Mouse (Mus musculus) G1E (cell line): ENCODE results near the gene Heatr5a. TPM values are rescaled to one million over a fixed set of nuclear protein-coding genes. Genes with fewer than 3 reads are reported as not detected.
A peak's percentile ranks its signal among the peaks of the same experiment; 100 is the strongest.

Experiments used
- ATAC-seq: 2 replicates; pipeline ENCODE4 v1.8.0; 2016; ENCODE audit warnings: mild to moderate bottlenecking; ENCODE audit not compliant: insufficient number of reproducible peaks, poor library complexity, low FRiP score, severe bottlenecking; ENCODE audit errors: extremely low read depth
- DNase-seq: peaks from one replicate; pipeline ENCODE4 v3.0.0; 2012; ENCODE audit warnings: low spot score
- H3K27me3 ChIP-seq: 2 replicates; pipeline ENCODE4 v1.6.1; 2012; ENCODE audit warnings: mild to moderate bottlenecking, low read length, inconsistent platforms; ENCODE audit not compliant: insufficient read depth
- H3K36me3 ChIP-seq: replicated peaks from 2 replicates; pipeline ENCODE3; 2012; ENCODE audit warnings: mild to moderate bottlenecking, inconsistent platforms
- H3K4me1 ChIP-seq: 2 replicates; pipeline ENCODE4 v1.6.1; 2012; ENCODE audit warnings: low read depth, low read length, inconsistent platforms, mixed read lengths; ENCODE audit not compliant: insufficient read depth
- H3K4me3 ChIP-seq: 2 replicates; pipeline ENCODE4 v1.5.1; 2012; ENCODE audit warnings: low read depth, mild to moderate bottlenecking, inconsistent platforms, low read length, moderate library complexity, mixed read lengths
- H3K9me3 ChIP-seq: replicated peaks from 2 replicates; pipeline ENCODE4 v1.6.1; 2012; ENCODE audit warnings: inconsistent platforms
- CTCF ChIP-seq: IDR thresholded peaks from 2 replicates; pipeline ENCODE4 v1.5.1; 2012; ENCODE audit warnings: low read depth, low read length, inconsistent platforms, mixed read lengths
- GATA1 ChIP-seq: IDR thresholded peaks from 2 replicates; pipeline ENCODE4 v1.6.1; 2012; ENCODE audit warnings: borderline replicate concordance, low read length, inconsistent platforms, mixed read lengths
- GATA2 ChIP-seq: IDR thresholded peaks from 2 replicates; pipeline ENCODE4 v1.6.1; 2012; ENCODE audit warnings: low read depth, low read length, inconsistent platforms, borderline replicate concordance
- POLR2AphosphoS5 ChIP-seq: IDR thresholded peaks from 2 replicates; pipeline ENCODE4 v1.6.1; 2012; ENCODE audit warnings: low read depth, low read length, inconsistent platforms; ENCODE audit not compliant: insufficient replicate concordance
- TAL1 ChIP-seq: conservative IDR thresholded peaks from 2 replicates; pipeline ENCODE4 v1.6.1; 2012; ENCODE audit warnings: low read depth, low read length, inconsistent platforms, mixed read lengths
- polyA plus RNA-seq: library from polyadenylated mRNA; stranded (reverse); fragments of >175 nt; gene quantifications from 2 replicates; pipeline ENCODE4 v1.2.3, GENCODE M21; 2012
- total RNA-seq, 2 experiments: library from RNA; stranded (forward) in 1 of 2; stranded (reverse) in 1 of 2; fragments of 200-1000 nt in 1 of 2; fragments of >200 nt in 1 of 2; fragmentation: Nextera tagmentation in 1 of 2; gene quantifications; 2 replicates each; pipeline ENCODE4 v1.2.3; 2014 to 2017

Gene Heatr5a
- total and polyA plus RNA-seq, 3 experiments: 15.1 to 146 (median 70.0) TPM

GRCm38 (mm10) chr12:51851617-51852016 lies 119.5 kb downstream of the Heatr5a start:
- H3K4me3 ChIP-seq: no peak overlapping the region; the same call in 1 of the 2 replicates

GRCm38 (mm10) chr12:51851155-51851554 lies 120.0 kb downstream of the Heatr5a start:
- Histone ChIP-seq H3K36me3 (peaks cover 13% of the 10 kb centered on the region), H3K27me3 (no peaks in the 10 kb centered on the region), H3K4me1 (peaks cover 86% of the 10 kb centered on the region), H3K4me3 (peak overlapping the region; percentile 33; the same call in 1 of the 2 replicates), H3K9me3 (no peaks in the 10 kb centered on the region)
- ATAC-seq (0 out of 2 replicates have a peak, but pooled peaks have one; percentile 2), DNase-seq (no peak)
- TF ChIP-seq TAL1: no peak
- TF ChIP-seq CTCF: no peak
- TF ChIP-seq GATA2: no peak
- TF ChIP-seq POLR2AphosphoS5: no peak
- no peak for TF ChIP-seq GATA1

More at GRCm38 (mm10) chr12:51851617-51852016, 119.5 kb downstream of the Heatr5a start:
- Histone ChIP-seq H3K4me1 (peaks cover 88% of the 10 kb centered on the region), H3K27me3 (no peaks in the 10 kb centered on the region), H3K36me3 (peaks cover 13% of the 10 kb centered on the region), H3K9me3 (no peaks in the 10 kb centered on the region)
- peak; percentile 58 for ATAC-seq
- TF ChIP-seq GATA2 (no peak), GATA1 (no peak), TAL1 (peak; percentile 77), POLR2AphosphoS5 (no peak)
- no peak for DNase-seq

DNA sequence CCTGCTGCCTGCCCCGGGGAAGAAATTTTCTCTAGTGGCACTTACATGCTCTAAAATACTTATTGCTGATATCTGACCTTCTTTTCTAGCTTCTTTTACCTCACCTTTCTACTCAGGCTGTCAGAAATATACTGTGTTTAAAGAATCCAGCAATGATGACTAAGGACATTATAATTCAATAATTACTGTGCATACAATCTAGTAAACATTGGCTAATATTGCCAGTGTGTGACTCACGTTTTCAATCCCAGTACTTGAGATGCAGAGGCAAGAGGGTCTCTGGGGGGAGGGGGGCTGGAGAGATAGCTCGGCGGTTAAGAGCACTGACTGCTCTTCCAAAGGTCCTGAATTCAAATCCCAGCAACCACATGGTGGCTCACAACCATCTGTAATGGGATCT lies 120.8 kb downstream of the Heatr5a start:
- peaks cover 13% of the 10 kb centered on the region for H3K36me3 ChIP-seq
- H3K4me3 ChIP-seq: no peak overlapping the region; the same call in 1 of the 2 replicates
- no peaks in the 10 kb centered on the region for H3K9me3 ChIP-seq
- H3K27me3 ChIP-seq: no peaks in the 10 kb centered on the region
- DNase-seq (no peak), ATAC-seq (no peak)
- H3K4me1 ChIP-seq: peaks cover 82% of the 10 kb centered on the region
- TF ChIP-seq GATA2 (no peak), CTCF (no peak), TAL1 (no peak), POLR2AphosphoS5 (no peak), GATA1 (no peak)

- peak; percentile 70 for DNase-seq
- peak overlapping the region; percentile 0; the same call in 1 of the 2 replicates for H3K4me3 ChIP-seq
- H3K4me1 ChIP-seq: peaks cover 83% of the 10 kb centered on the region
- TF ChIP-seq TAL1: peak; percentile 86
- no peak for TF ChIP-seq POLR2AphosphoS5
- TF ChIP-seq GATA1: no peak
- no peak for TF ChIP-seq CTCF
- TF ChIP-seq GATA2: no peak
- peaks cover 13% of the 10 kb centered on the region for H3K36me3 ChIP-seq
- ATAC-seq: peak; percentile 81
- no peaks in the 10 kb centered on the region for H3K27me3 ChIP-seq
- H3K9me3 ChIP-seq: no peaks in the 10 kb centered on the region
Observed at GRCm38 (mm10) chr12:51849902-51850301, 121.2 kb downstream of the Heatr5a start.

DNA sequence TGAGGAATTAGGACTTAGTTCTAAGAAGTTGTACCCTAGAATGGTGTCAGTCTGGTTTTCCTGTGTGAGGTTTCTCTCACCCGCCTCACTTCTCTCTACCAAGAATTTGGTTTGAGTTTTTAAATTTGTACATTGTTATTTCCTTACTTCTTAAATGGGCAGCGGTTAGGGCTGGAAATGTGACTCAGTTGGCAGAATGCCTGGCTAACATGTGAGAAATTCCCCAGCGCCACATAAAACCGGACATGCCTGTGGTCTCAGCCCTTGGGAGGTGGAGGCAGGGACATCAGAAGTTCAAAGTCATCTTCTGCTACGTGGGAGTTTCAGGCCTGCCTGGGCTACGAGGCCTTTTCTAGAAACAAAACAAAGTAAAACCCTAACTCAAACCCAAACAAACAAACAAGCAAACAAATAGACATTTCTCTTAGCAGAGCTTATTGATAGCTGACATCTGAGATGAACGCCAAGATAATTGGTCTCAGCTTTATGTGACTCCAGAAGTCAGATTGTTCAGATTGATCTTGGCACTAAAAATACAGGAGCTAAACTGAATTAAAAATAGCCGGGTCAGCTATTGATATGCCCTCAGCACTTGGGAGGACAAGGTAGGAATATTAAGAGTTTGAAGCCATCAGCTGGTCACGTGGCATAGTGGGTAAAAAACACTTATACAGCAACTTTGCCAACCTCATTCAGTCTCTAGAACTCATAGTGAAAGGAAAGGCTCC lies 123.0 kb downstream of the Heatr5a start:
- H3K27me3 ChIP-seq: no peaks in the 10 kb centered on the region
- H3K4me3 ChIP-seq: no peak overlapping the region
- TF ChIP-seq TAL1 (no peak), GATA1 (no peak), CTCF (no peak), GATA2 (no peak)
- H3K9me3 ChIP-seq: no peaks in the 10 kb centered on the region
- ATAC-seq (no peak), DNase-seq (no peak)
- peaks cover 11% of the 10 kb centered on the region for H3K36me3 ChIP-seq
- H3K4me1 ChIP-seq: peaks cover 85% of the 10 kb centered on the region

DNA sequence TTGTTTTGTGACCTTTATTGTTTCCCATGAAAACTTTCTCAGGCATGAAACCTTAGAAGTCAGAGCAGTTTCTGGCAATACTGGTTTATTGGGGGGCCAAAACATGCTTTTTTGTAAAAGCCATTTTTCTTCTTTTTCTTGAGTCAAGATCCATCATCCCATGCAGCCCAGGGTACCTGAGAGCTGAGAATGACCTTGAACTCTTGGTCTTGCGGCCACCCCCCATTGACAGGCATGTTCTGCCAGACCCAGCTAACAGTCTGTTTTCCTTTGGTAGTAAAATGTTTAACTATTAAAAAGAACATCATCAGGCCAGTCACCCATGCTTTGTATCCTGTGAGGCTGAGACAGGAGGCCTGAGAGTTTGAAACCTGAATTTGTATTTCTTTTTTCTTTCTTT lies 125.9 kb downstream of the Heatr5a start:
- Histone ChIP-seq H3K4me1 (peaks cover 83% of the 10 kb centered on the region), H3K9me3 (no peaks in the 10 kb centered on the region), H3K4me3 (peak overlapping the region; percentile 70; the same call in 1 of the 2 replicates), H3K36me3 (peaks cover 7% of the 10 kb centered on the region), H3K27me3 (no peaks in the 10 kb centered on the region)
- no peak for DNase-seq
- TF ChIP-seq POLR2AphosphoS5 (no peak), GATA1 (no peak), TAL1 (no peak), GATA2 (no peak), CTCF (no peak)
- no peak for ATAC-seq
